Mouse (Mus musculus): ENCODE results near the gene Wdr92. TPM values are rescaled to one million over a fixed set of nuclear protein-coding genes. Genes with fewer than 3 reads are reported as not detected.
A peak's percentile ranks its signal among the peaks of the same experiment; 100 is the strongest.

Wdr92 gene
- polyA plus RNA-seq (2014; fragmentation: Nextera tagmentation; extraction: Ambion mirVana) = 30.5 and 32.7 TPM in 2 replicates

DNA sequence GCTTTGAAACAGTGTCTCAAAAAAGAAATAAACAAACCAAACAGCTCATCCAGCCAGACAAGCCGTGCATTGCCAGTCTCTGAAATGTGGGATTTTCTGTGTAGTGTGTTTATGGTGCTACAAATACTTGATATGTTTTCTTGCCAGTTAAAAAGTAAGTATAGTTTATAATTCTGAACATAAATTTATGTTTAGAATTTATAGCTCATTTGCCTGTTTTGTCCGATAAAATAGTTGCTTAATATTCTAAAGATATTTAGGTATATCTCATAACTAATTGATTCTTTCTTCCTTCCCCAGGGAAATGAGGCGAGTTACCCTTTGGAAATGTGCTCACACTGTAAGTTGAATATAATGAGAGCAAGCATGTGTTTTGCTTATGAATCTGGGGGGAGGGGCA, at the start of gene Wdr92:
Wdr92 (plus strand) TSS at position 301 of the 400 bp plus-strand sequence.
- ATAC-seq (ENCODE audit: insufficient read depth, low FRiP score, low TSS enrichment) (no peak), DNase-seq (ENCODE audit: low spot score) (no peak)
- Histone ChIP-seq H3K27me3 (ENCODE audit: control insufficient read depth, insufficient read depth, low read length) (no peaks in the 10 kb centered on the region), H3K9me3 (ENCODE audit: control insufficient read depth, low read length) (no peaks in the 10 kb centered on the region), H3K9ac (ENCODE audit: low read length) (no peak within 1 kb of the TSS), H3K36me3 (ENCODE audit: control insufficient read depth, insufficient read depth, low read length) (no peaks in the 10 kb centered on the region), H3K4me3 (ENCODE audit: low read depth, low read length) (no peak within 1 kb of the TSS), H3K27ac (ENCODE audit: low read depth, low read length) (no peak within 1 kb of the TSS), H3K4me1 (ENCODE audit: control insufficient read depth, insufficient read depth, low read length) (no peaks in the 10 kb centered on the region), H3K4me2 (ENCODE audit: low read depth) (no peak within 1 kb of the TSS)
- WGBS = 86% methylated on average over 3 of the region's 3 CpGs

DNA sequence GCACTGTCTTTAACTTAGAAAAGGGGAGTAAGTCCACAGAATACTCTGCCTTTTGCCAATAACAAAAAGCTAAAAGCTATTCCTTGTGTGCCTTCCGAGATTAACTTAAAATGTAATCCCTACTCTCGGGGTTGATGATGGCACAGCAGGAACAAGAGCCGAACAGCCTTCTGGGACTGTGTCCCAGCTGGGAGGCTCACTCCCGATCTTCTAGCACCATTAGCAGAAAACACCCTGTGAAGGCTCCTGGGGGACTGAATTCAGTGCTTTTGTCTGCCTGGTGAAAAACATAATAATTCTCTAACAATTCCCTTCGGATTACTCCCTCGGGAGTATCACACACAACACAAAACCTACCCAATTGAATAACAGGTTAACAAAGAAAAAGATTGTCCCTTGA, 46.3 kb upstream of the Wdr92 start:
- Histone ChIP-seq H3K9me3 (ENCODE audit: control insufficient read depth, low read length) (no peaks in the 10 kb centered on the region), H3K27me3 (ENCODE audit: control insufficient read depth, insufficient read depth, low read length) (no peaks in the 10 kb centered on the region), H3K4me2 (ENCODE audit: low read depth) (no peak overlapping the region), H3K4me3 (ENCODE audit: low read depth, low read length) (no peak overlapping the region), H3K27ac (ENCODE audit: low read depth, low read length) (no peak overlapping the region), H3K9ac (ENCODE audit: low read length) (no peak overlapping the region), H3K36me3 (ENCODE audit: control insufficient read depth, insufficient read depth, low read length) (no peaks in the 10 kb centered on the region), H3K4me1 (ENCODE audit: control insufficient read depth, insufficient read depth, low read length) (no peaks in the 10 kb centered on the region)
- DNase-seq (ENCODE audit: low spot score) = no peak
- WGBS = 25% methylated on average over 6 of the region's 6 CpGs
- ATAC-seq (ENCODE audit: insufficient read depth, low FRiP score, low TSS enrichment) = no peak

DNA sequence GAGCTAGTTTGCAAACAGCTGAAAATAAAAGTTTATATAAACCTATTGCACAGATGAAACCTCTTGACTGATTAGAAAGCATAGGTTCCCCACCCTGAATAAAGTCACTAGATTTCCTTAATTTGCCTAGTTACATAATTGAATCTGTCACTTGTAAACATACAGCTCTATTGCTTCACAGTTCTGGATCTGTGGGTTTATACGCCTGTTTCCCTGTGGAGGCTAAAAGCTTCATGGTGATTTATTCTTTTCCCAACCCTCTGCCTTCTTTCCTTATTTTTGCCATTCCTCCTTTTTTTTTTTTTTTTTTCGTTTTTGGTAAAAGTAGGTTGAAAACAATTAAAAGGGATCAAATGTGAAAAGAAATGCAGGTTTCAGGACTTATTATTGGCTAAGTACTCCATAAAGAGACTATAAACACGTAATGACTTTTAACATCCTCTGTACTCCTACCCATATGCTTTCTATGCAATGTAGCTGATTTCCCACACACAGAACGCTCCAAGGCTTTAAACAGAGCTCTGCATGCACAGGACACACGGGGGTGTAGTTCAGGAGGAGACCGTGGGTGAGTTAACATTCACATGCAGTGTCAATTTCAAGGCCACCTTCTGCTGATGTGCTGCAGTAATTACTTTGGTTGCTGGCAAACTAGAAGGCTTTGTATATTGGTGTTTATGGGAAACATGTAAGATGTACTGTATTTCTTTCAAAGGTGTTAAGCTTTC, 43.4 kb upstream of the Wdr92 start:
- DNase-seq (ENCODE audit: low spot score) (no peak), ATAC-seq (ENCODE audit: insufficient read depth, low FRiP score, low TSS enrichment) (no peak)
- Histone ChIP-seq H3K9ac (ENCODE audit: low read length) (no peak overlapping the region), H3K36me3 (ENCODE audit: control insufficient read depth, insufficient read depth, low read length) (no peaks in the 10 kb centered on the region), H3K4me1 (ENCODE audit: control insufficient read depth, insufficient read depth, low read length) (no peaks in the 10 kb centered on the region), H3K27me3 (ENCODE audit: control insufficient read depth, insufficient read depth, low read length) (no peaks in the 10 kb centered on the region), H3K4me2 (ENCODE audit: low read depth) (no peak overlapping the region), H3K4me3 (ENCODE audit: low read depth, low read length) (no peak overlapping the region), H3K27ac (ENCODE audit: low read depth, low read length) (no peak overlapping the region), H3K9me3 (ENCODE audit: control insufficient read depth, low read length) (no peaks in the 10 kb centered on the region)
- 61% methylated on average over 6 of the region's 6 CpGs for WGBS

DNA sequence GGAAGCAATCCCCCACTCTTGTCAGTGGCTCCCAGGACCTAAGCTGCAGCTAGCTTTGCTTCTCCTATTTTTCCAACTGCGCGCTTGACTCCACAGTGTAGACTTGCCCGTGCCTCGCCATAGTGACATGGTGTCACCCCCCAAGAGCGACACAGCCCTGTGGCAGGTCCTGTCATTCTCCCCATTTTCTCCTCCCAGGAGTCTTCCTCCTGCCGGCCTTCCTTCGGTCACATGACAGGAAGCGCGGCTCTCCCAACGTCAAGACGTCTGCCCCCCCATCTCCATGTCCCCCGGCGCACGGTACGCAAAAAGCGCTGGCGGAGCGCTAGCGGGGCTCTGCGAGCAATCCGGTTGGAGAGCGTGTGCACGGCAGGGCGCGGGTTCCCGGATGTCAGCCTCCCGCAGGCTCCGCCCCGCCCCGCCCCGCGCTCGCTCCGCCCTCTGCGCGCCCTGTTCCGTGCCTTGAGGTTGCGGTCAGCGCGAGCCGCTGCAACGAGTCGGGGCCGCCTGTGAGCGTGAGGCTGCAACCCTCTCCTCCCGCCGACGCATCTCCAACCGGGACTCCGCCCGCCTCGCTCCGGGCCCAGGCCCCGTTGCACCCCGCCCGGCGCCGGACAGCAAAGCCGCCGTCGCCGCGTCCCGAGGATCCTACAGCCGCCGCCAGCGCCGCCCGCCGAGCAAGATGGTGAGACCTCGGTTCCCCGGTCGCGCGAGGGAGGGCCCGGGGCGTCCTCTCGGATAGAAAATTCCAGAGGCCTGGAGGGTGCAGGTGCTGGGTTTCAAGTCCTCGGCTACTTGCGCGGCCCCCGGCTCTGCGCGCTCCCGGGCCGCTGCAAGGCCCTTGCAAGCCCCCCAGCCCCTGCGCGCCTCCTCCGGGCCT, 22.8 kb upstream of the Wdr92 start, which contains the start of gene Ppp3r1:
Ppp3r1 (plus strand) TSS at position 406 of the 880 bp plus-strand sequence.
- Histone ChIP-seq H3K9ac (ENCODE audit: low read length) (peak within 1 kb of the TSS; percentile 94), H3K4me2 (ENCODE audit: low read depth) (peak within 1 kb of the TSS; percentile 81), H3K9me3 (ENCODE audit: control insufficient read depth, low read length) (no peaks in the 10 kb centered on the region), H3K27me3 (ENCODE audit: control insufficient read depth, insufficient read depth, low read length) (no peaks in the 10 kb centered on the region), H3K4me3 (ENCODE audit: low read depth, low read length) (peak within 1 kb of the TSS; percentile 82), H3K27ac (ENCODE audit: low read depth, low read length) (peak within 1 kb of the TSS; percentile 93), H3K4me1 (ENCODE audit: control insufficient read depth, insufficient read depth, low read length) (no peaks in the 10 kb centered on the region), H3K36me3 (ENCODE audit: control insufficient read depth, insufficient read depth, low read length) (no peaks in the 10 kb centered on the region)
- peak; percentile 99 for DNase-seq (ENCODE audit: low spot score)
- peak; percentile 97 for ATAC-seq (ENCODE audit: insufficient read depth, low FRiP score, low TSS enrichment)
- WGBS = under 1% methylated on average over 77 of the region's 89 CpGs

DNA sequence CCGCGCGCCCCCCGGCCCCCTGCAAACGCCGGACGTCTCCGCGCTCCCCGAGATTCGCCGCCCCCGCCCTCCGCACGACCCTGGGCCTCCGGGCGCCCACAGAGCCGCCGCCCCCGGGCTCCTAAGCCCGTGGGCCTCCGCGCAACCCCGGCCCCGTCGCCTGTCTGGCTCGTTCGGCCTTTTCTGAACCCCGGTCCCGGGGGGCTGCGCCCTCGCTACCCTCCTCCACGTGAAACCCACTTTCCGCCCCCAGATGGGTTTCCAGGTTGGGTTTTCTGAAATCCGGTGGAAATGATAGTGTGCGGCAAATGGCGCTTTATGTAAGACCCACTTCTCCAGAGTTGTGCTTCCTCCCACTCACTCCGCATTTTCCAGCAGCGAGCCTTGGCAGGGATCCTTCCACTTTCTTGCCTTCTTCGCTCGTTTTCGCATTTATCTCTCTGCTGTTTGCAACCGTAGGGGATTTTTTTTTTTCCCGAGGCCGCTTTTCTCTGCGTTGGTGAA, 22.1 kb upstream of the Wdr92 start:
- H3K36me3 ChIP-seq (ENCODE audit: control insufficient read depth, insufficient read depth, low read length) = no peaks in the 10 kb centered on the region
- H3K9ac ChIP-seq (ENCODE audit: low read length) = peak overlapping the region; percentile 94
- H3K27ac ChIP-seq (ENCODE audit: low read depth, low read length) = peak overlapping the region; percentile 93
- DNase-seq (ENCODE audit: low spot score) (peak; percentile 62), ATAC-seq (ENCODE audit: insufficient read depth, low FRiP score, low TSS enrichment) (peak; percentile 58)
- H3K4me1 ChIP-seq (ENCODE audit: control insufficient read depth, insufficient read depth, low read length) = no peaks in the 10 kb centered on the region
- peak overlapping the region; percentile 81 for H3K4me2 ChIP-seq (ENCODE audit: low read depth)
- H3K27me3 ChIP-seq (ENCODE audit: control insufficient read depth, insufficient read depth, low read length) = no peaks in the 10 kb centered on the region
- WGBS = 0% methylated on average over 31 of the region's 46 CpGs
- H3K9me3 ChIP-seq (ENCODE audit: control insufficient read depth, low read length) = no peaks in the 10 kb centered on the region
- H3K4me3 ChIP-seq (ENCODE audit: low read depth, low read length) = peak overlapping the region; percentile 82

DNA sequence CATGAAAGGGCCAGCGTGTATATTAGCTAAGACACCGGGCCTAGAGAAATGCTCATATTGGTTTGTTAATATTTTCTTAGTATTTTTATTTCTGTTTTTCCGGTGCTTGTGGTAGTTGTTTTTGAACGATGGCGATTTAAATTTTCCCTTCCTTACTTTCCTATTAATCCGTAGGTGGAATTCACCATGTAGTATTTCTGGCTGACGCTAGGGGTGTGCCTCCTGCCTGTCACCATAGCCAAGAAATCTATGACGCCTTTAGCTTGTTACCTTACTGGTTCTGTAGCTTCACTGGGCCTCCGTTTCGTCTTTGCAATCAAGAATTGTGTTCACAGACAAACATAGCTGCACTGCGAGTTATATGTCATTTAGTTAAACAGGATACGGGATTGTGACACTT, 21.7 kb upstream of the Wdr92 start:
- Histone ChIP-seq H3K27ac (ENCODE audit: low read depth, low read length) (0 out of 2 replicates have a peak overlapping the region, but pooled peaks have one; percentile 93), H3K4me3 (ENCODE audit: low read depth, low read length) (peak overlapping the region; percentile 82), H3K9ac (ENCODE audit: low read length) (peak overlapping the region; percentile 94), H3K36me3 (ENCODE audit: control insufficient read depth, insufficient read depth, low read length) (no peaks in the 10 kb centered on the region), H3K4me2 (ENCODE audit: low read depth) (peak overlapping the region; percentile 81), H3K4me1 (ENCODE audit: control insufficient read depth, insufficient read depth, low read length) (no peaks in the 10 kb centered on the region), H3K27me3 (ENCODE audit: control insufficient read depth, insufficient read depth, low read length) (no peaks in the 10 kb centered on the region), H3K9me3 (ENCODE audit: control insufficient read depth, low read length) (no peaks in the 10 kb centered on the region)
- ATAC-seq (ENCODE audit: insufficient read depth, low FRiP score, low TSS enrichment) (no peak), DNase-seq (ENCODE audit: low spot score) (peak; percentile 45)
- 3% methylated on average over 12 of the region's 12 CpGs for WGBS

DNA sequence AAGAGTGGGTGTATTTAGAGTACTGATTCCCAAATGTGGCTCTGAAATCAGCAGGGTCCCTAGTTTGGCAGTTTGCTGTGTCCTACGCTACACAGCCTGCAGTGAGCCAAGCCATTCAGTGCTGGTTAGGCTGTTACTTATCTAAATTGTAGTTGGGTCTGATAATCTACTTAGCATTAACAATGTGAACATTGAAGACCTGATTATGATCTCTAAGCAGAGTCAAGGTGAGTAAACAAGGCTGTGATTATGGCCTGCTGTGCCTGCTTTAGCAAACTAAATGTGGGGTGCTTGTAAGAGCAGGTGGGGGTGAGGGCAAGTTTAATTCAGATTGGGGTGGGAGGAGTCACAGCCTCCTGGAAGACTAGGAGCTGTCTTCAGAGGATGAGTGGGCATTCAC, 18.0 kb upstream of the Wdr92 start:
- Histone ChIP-seq H3K27me3 (ENCODE audit: control insufficient read depth, insufficient read depth, low read length) (no peaks in the 10 kb centered on the region), H3K9ac (ENCODE audit: low read length) (no peak overlapping the region), H3K36me3 (ENCODE audit: control insufficient read depth, insufficient read depth, low read length) (no peaks in the 10 kb centered on the region), H3K9me3 (ENCODE audit: control insufficient read depth, low read length) (no peaks in the 10 kb centered on the region), H3K4me1 (ENCODE audit: control insufficient read depth, insufficient read depth, low read length) (no peaks in the 10 kb centered on the region), H3K4me2 (ENCODE audit: low read depth) (no peak overlapping the region), H3K27ac (ENCODE audit: low read depth, low read length) (no peak overlapping the region), H3K4me3 (ENCODE audit: low read depth, low read length) (no peak overlapping the region)
- WGBS = 83% methylated on average over 1 of the region's 1 CpGs
- ATAC-seq (ENCODE audit: insufficient read depth, low FRiP score, low TSS enrichment) (no peak), DNase-seq (ENCODE audit: low spot score) (no peak)

DNA sequence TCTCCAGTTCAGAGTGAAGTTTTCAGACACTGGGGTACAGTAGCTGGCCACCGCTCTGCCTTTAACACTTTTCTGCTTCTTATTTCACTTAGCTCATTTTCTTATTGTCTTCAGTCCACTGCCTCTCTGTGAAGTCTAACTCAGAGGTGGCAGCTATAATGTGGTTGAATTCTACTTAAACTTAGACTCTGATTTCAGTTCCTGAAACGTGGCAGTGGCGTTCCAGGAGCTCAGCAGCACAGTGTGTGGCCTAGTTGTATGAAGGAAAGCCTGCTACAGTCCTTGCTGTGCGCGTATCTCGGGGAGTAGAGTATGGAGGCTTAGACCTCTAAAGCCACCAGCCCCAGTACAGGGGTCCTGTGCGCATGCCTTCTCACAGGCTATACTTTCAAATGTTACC, 15.3 kb upstream of the Wdr92 start:
- Histone ChIP-seq H3K4me2 (ENCODE audit: low read depth) (no peak overlapping the region), H3K36me3 (ENCODE audit: control insufficient read depth, insufficient read depth, low read length) (no peaks in the 10 kb centered on the region), H3K9ac (ENCODE audit: low read length) (no peak overlapping the region), H3K9me3 (ENCODE audit: control insufficient read depth, low read length) (no peaks in the 10 kb centered on the region), H3K4me1 (ENCODE audit: control insufficient read depth, insufficient read depth, low read length) (no peaks in the 10 kb centered on the region), H3K27me3 (ENCODE audit: control insufficient read depth, insufficient read depth, low read length) (no peaks in the 10 kb centered on the region), H3K4me3 (ENCODE audit: low read depth, low read length) (no peak overlapping the region), H3K27ac (ENCODE audit: low read depth, low read length) (no peak overlapping the region)
- DNase-seq (ENCODE audit: low spot score) (no peak), ATAC-seq (ENCODE audit: insufficient read depth, low FRiP score, low TSS enrichment) (no peak)
- 93% methylated on average over 7 of the region's 7 CpGs for WGBS
